Mouse (Mus musculus) lung, embryonic 14.5 days (tissue): ENCODE results near the gene Tent5b. TPM values are rescaled to one million over a fixed set of nuclear protein-coding genes. Genes with fewer than 3 reads are reported as not detected.

ENCODE experiments used
- ATAC-seq: fragments of 200-750 bp; cut with Nextera tagmentation; 2 replicates; pipeline ENCODE4 v1.8.0; 2017; ENCODE audit warnings: mild to moderate bottlenecking, moderate TSS enrichment, moderate library complexity; ENCODE audit not compliant: insufficient read depth
- DNase-seq: peaks from one replicate; pipeline ENCODE4 v3.0.0-alpha.2; 2015
- H3K27ac ChIP-seq: fragments of 300-500 bp; sonication (generic); 2 replicates; pipeline ENCODE4 v1.5.1; 2014; ENCODE audit warnings: low read depth, mild to moderate bottlenecking, moderate library complexity
- H3K27me3 ChIP-seq: fragments of 300-500 bp; sonication (generic); 2 replicates; pipeline ENCODE4 v1.6.1; 2014; ENCODE audit warnings: low read length, control low read depth; ENCODE audit not compliant: insufficient read depth
- H3K36me3 ChIP-seq: fragments of 300-500 bp; sonication (generic); 2 replicates; pipeline ENCODE4 v1.6.1; 2014; ENCODE audit warnings: control low read depth; ENCODE audit not compliant: insufficient read depth
- H3K4me1 ChIP-seq: fragments of 300-500 bp; sonication (generic); 2 replicates; pipeline ENCODE4 v1.6.1; 2014; ENCODE audit warnings: antibody characterized with exemption, control low read depth; ENCODE audit not compliant: insufficient read depth
- H3K4me2 ChIP-seq: fragments of 300-500 bp; sonication (generic); 2 replicates; pipeline ENCODE4 v1.6.1; 2014; ENCODE audit warnings: mild to moderate bottlenecking
- H3K4me3 ChIP-seq: fragments of 300-500 bp; sonication (generic); 2 replicates; pipeline ENCODE4 v1.5.1; 2014; ENCODE audit warnings: low read depth, low read length
- H3K9ac ChIP-seq: fragments of 300-500 bp; sonication (generic); 2 replicates; pipeline ENCODE4 v1.6.1; 2014
- H3K9me3 ChIP-seq: fragments of 300-500 bp; sonication (generic); 2 replicates; pipeline ENCODE4 v1.6.1; 2016; ENCODE audit warnings: low read depth, low read length, control low read depth
- CTCF ChIP-seq: IDR thresholded peaks from 2 replicates; pipeline ENCODE4 v1.5.1; 2016; ENCODE audit warnings: antibody characterized with exemption, low read depth
- WGBS: fragments of 180-500 bp; shearing (Covaris S2); extraction: QIAGEN DNeasy Blood & Tissue Kit; methylation state at CpG from one replicate; pipeline ENCODE4 v1.1.7; 2014; 5-methylcytosine and 5-hydroxymethylcytosine counted together
- polyA plus RNA-seq: library from polyadenylated mRNA; unstranded; fragments of >200 nt; fragmentation: Nextera tagmentation; extraction: Ambion mirVana; gene quantifications from 2 replicates; pipeline ENCODE4 v1.2.1, GENCODE M21; 2014

Gene Tent5b
- polyA plus RNA-seq, 1 experiment from 2014 or later, result 0.41 TPM

- Histone ChIP-seq H3K9me3 (no peaks in the 10 kb centered on the region), H3K4me1 (peaks cover 2% of the 10 kb centered on the region; the same call in 1 of the 2 replicates), H3K4me3 (no peak overlapping the region), H3K4me2 (no peak overlapping the region), H3K27me3 (peaks cover 22% of the 10 kb centered on the region), H3K9ac (no peak overlapping the region), H3K36me3 (no peaks in the 10 kb centered on the region), H3K27ac (no peak overlapping the region)
- DNase-seq (no peak), ATAC-seq (no peak)
- no peak for TF ChIP-seq CTCF
- 28% methylated on average over 10 of the region's 10 CpGs for WGBS
These were observed 11.9 kb downstream of the Tent5b start for GRCm38 (mm10) chr4:133491800-133492199.

GRCm38 (mm10) chr4:133493895-133494294, 14.0 kb downstream of the Tent5b start:
- Histone ChIP-seq H3K9me3 (no peaks in the 10 kb centered on the region), H3K27me3 (peaks cover 43% of the 10 kb centered on the region), H3K9ac (no peak overlapping the region), H3K4me3 (peak overlapping the region; percentile 23), H3K4me2 (peak overlapping the region; percentile 62), H3K4me1 (peaks cover 9% of the 10 kb centered on the region), H3K36me3 (no peaks in the 10 kb centered on the region), H3K27ac (no peak overlapping the region)
- DNase-seq, result no peak
- TF ChIP-seq CTCF, result no peak
- WGBS, result 18% methylated on average over 11 of the region's 12 CpGs
- no peak for ATAC-seq

- WGBS, result under 1% methylated on average over 12 of the region's 12 CpGs
- Histone ChIP-seq H3K4me1 (peaks cover 10% of the 10 kb centered on the region), H3K36me3 (no peaks in the 10 kb centered on the region), H3K9me3 (no peaks in the 10 kb centered on the region), H3K4me3 (peak overlapping the region; percentile 23), H3K4me2 (peak overlapping the region; percentile 62), H3K27ac (no peak overlapping the region), H3K27me3 (peaks cover 49% of the 10 kb centered on the region), H3K9ac (no peak overlapping the region)
- DNase-seq (peak; percentile 94), ATAC-seq (peak; percentile 31; the same call in 1 of the 2 replicates)
- TF ChIP-seq CTCF, result peak; percentile 94
These were observed 14.5 kb downstream of the Tent5b start for GRCm38 (mm10) chr4:133494432-133494831.

- ATAC-seq (no peak), DNase-seq (no peak)
- no peak overlapping the region for H3K9ac ChIP-seq
- H3K4me1 ChIP-seq, result peaks cover 8% of the 10 kb centered on the region
- 62% methylated on average over 4 of the region's 4 CpGs for WGBS
- H3K4me2 ChIP-seq, result no peak overlapping the region
- no peaks in the 10 kb centered on the region for H3K9me3 ChIP-seq
- H3K36me3 ChIP-seq, result no peaks in the 10 kb centered on the region
- H3K4me3 ChIP-seq, result no peak overlapping the region
- peaks cover 53% of the 10 kb centered on the region for H3K27me3 ChIP-seq
- TF ChIP-seq CTCF, result no peak
- no peak overlapping the region for H3K27ac ChIP-seq
These were observed 14.9 kb downstream of the Tent5b start for GRCm38 (mm10) chr4:133494867-133495266.

GRCm38 (mm10) chr4:133495711-133496110, 15.8 kb downstream of the Tent5b start:
- H3K9ac ChIP-seq, result no peak overlapping the region
- H3K4me2 ChIP-seq, result no peak overlapping the region
- H3K27me3 ChIP-seq, result peaks cover 62% of the 10 kb centered on the region
- no peak overlapping the region for H3K4me3 ChIP-seq
- H3K4me1 ChIP-seq, result peaks cover 8% of the 10 kb centered on the region
- no peak for ATAC-seq
- no peak overlapping the region for H3K27ac ChIP-seq
- peak; percentile 61 for DNase-seq
- no peaks in the 10 kb centered on the region for H3K36me3 ChIP-seq
- WGBS, result 23% methylated on average over 7 of the region's 7 CpGs
- peak; percentile 42 for TF ChIP-seq CTCF
- H3K9me3 ChIP-seq, result no peaks in the 10 kb centered on the region

- no peak for DNase-seq
- H3K27ac ChIP-seq, result no peak overlapping the region
- peak overlapping the region; percentile 58 for H3K4me3 ChIP-seq
- WGBS, result 22% methylated on average over 6 of the region's 6 CpGs
- peaks cover 73% of the 10 kb centered on the region for H3K27me3 ChIP-seq
- no peaks in the 10 kb centered on the region for H3K36me3 ChIP-seq
- peaks cover 8% of the 10 kb centered on the region for H3K4me1 ChIP-seq
- no peak for TF ChIP-seq CTCF
- ATAC-seq, result no peak
- H3K4me2 ChIP-seq, result peak overlapping the region; percentile 100
- H3K9ac ChIP-seq, result no peak overlapping the region
- H3K9me3 ChIP-seq, result no peaks in the 10 kb centered on the region
These were observed 17.0 kb downstream of the Tent5b start for GRCm38 (mm10) chr4:133496738-133497445.

- DNase-seq (peak; percentile 44), ATAC-seq (peak; percentile 60)
- peak overlapping the region; percentile 100 for H3K4me2 ChIP-seq
- peak overlapping the region; percentile 58 for H3K4me3 ChIP-seq
- H3K36me3 ChIP-seq, result no peaks in the 10 kb centered on the region
- H3K9ac ChIP-seq, result peak overlapping the region; percentile 44
- peaks cover 8% of the 10 kb centered on the region for H3K4me1 ChIP-seq
- H3K27me3 ChIP-seq, result peaks cover 73% of the 10 kb centered on the region
- H3K9me3 ChIP-seq, result no peaks in the 10 kb centered on the region
- no peak for TF ChIP-seq CTCF
- under 1% methylated on average over 67 of the region's 70 CpGs for WGBS
- no peak overlapping the region for H3K27ac ChIP-seq
These were observed 17.7 kb downstream of the Tent5b start for GRCm38 (mm10) chr4:133497461-133498159.
